Comparison of ENCODE assay signal across 14 mouse cellular contexts in genomic region chr5:8297719-8298419, GRCm38 (mm10).
DNase-seq lines count a peak whose midpoint lies in the region; ATAC-seq and TF ChIP-seq lines count a peak whose summit lies in the region.
"Had no signal": no experiment of that assay in that cellular context is flagged by ENCODE, and none has a peak within 500 bp of the region (broad histone marks: within the 10 kb centered on the region; RNA-seq: fewer than 3 reads in every experiment).

No protein-coding gene starts in this region.

- H3K4me2 ChIP-seq in kidney, postnatal 0 days (ENCODE audit: low read length) = no peak overlapping the region
- H3K4me2 ChIP-seq: stomach, embryonic 15.5 days had no signal

- 37% methylated on average over 10 of the region's 10 CpGs for WGBS in kidney, postnatal 0 days

- no peak overlapping the region for H3K9ac ChIP-seq in kidney, postnatal 0 days (ENCODE audit: low read depth, low read length)
- H3K9ac ChIP-seq: stomach, embryonic 15.5 days had no signal

- H3K4me1 ChIP-seq in kidney, postnatal 0 days (replicated peaks; ENCODE audit: insufficient read depth, low read length) = no peaks in the 10 kb centered on the region
- H3K4me1 ChIP-seq: stomach, embryonic 15.5 days had no signal

- ATAC-seq in kidney, postnatal 0 days (replicated peaks; ENCODE audit: low FRiP score, low read depth) = no peak
- ATAC-seq: Patski had no signal

- TF ChIP-seq CTCF in kidney, postnatal 0 days (IDR thresholded peaks at IDR 0.05; ENCODE audit: low read depth) = no peak
- TF ChIP-seq CTCF in brain, embryonic 14.5 days (IDR thresholded peaks at IDR 0.05; ENCODE audit: borderline replicate concordance, extremely low read depth, insufficient read depth, insufficient read length) = no peak

- no peaks in the 10 kb centered on the region for H3K27me3 ChIP-seq in kidney, postnatal 0 days (ENCODE audit: insufficient read depth, low read length)
- H3K27me3 ChIP-seq: Patski; stomach, embryonic 15.5 days had no signal

- no peak overlapping the region for H3K4me3 ChIP-seq in kidney, postnatal 0 days (replicated peaks; ENCODE audit: low read depth, low read length)
- H3K4me3 ChIP-seq: stomach, embryonic 15.5 days had no signal

- no peaks in the 10 kb centered on the region for H3K9me3 ChIP-seq in kidney, postnatal 0 days (replicated peaks; ENCODE audit: low read length)
- H3K9me3 ChIP-seq: stomach, embryonic 15.5 days had no signal

- no peak for TF ChIP-seq POLR2A in brain, embryonic 14.5 days (IDR thresholded peaks at IDR 0.05; ENCODE audit: borderline replicate concordance, extremely low read depth, insufficient read depth, insufficient read length, poor library complexity, severe bottlenecking)

- no peak overlapping the region for H3K27ac ChIP-seq in kidney, postnatal 0 days
- H3K27ac ChIP-seq: stomach, embryonic 15.5 days had no signal

- DNase-seq in embryo, embryonic 10.5 days (ENCODE audit: low spot score) = peak; percentile 32
- DNase-seq in embryo, embryonic 9.5 days (ENCODE audit: extremely low spot score) = no peak
- peak; percentile 44 for DNase-seq in kidney, postnatal 0 days (ENCODE audit: low spot score)
- no peak for DNase-seq in kidney, adult 9 months
- DNase-seq in brain, embryonic 14.5 days (ENCODE audit: low read depth) = peak; percentile 58
- DNase-seq in mesoderm, embryonic 11.5 days (ENCODE audit: low read depth, low spot score) = peak; percentile 17
- no peak for DNase-seq in yolk sac, embryonic 10.5 days (ENCODE audit: low spot score)
- DNase-seq in MN1 (ENCODE audit: low spot score) = no peak
- DNase-seq: B cell, adult 2 months; gastrocnemius, postnatal 10 days; heart, postnatal 14 days; right cerebral cortex, adult 18-20 months had no signal

- H3K36me3 ChIP-seq in kidney, postnatal 0 days (ENCODE audit: insufficient read depth, low read length) = no peaks in the 10 kb centered on the region
- H3K36me3 ChIP-seq: stomach, embryonic 15.5 days had no signal

Comparison
In these comparisons a context has a peak if more than half of its experiments do, and no peak if none do; other contexts are left out.
1. DNase-seq: peak in embryo, embryonic 10.5 days (single experiment), kidney, postnatal 0 days (single experiment), brain, embryonic 14.5 days (single experiment) and mesoderm, embryonic 11.5 days (single experiment); none in embryo, embryonic 9.5 days (single experiment), kidney, adult 9 months (single experiment), yolk sac, embryonic 10.5 days (single experiment) and MN1 (single experiment).